Mouse (Mus musculus) MEL (cell line): Measurements from ENCODE around the gene P2rx7.

Experiments used
- CTCF ChIP-seq, 3 experiments: IDR thresholded peaks in 2 of 3; conservative IDR thresholded peaks in 1 of 3; 2 replicates each; pipeline ENCODE4 v1.5.1; 2011 to 2012; ENCODE audit warnings: low read length in 3 of 3, low read depth in 2 of 3, mild to moderate bottlenecking in 2 of 3, improper control_type of control experiment in 1 of 3, inconsistent platforms in 1 of 3, mixed read lengths in 1 of 3, moderate library complexity in 1 of 3; ENCODE audit not compliant: control insufficient read depth in 1 of 3, insufficient read depth in 1 of 3, poor library complexity in 1 of 3, severe bottlenecking in 1 of 3
- EP300 ChIP-seq, 2 experiments: IDR thresholded peaks; 2 replicates each; pipeline ENCODE4 v1.6.1; 2011; ENCODE audit warnings: improper control_type of control experiment in 2 of 2, low read length in 2 of 2, low read depth in 1 of 2, mild to moderate bottlenecking in 1 of 2
- MYB ChIP-seq: IDR thresholded peaks from 2 replicates; pipeline ENCODE4 v1.6.1; 2011; ENCODE audit warnings: mild to moderate bottlenecking, low read depth, low read length, improper control_type of control experiment
- SMC3 ChIP-seq: IDR thresholded peaks from 2 replicates; pipeline ENCODE4 v1.6.1; 2011; ENCODE audit warnings: low read depth, low read length, improper control_type of control experiment
- TBP ChIP-seq: IDR thresholded peaks from 2 replicates; pipeline ENCODE4 v1.8.0; 2011; ENCODE audit warnings: low read depth, low read length, improper control_type of control experiment
- USF1 ChIP-seq: IDR thresholded peaks from 2 replicates; pipeline ENCODE4 v1.6.1; 2014; ENCODE audit warnings: low read depth, mild to moderate bottlenecking, inconsistent platforms, low read length, improper control_type of control experiment, moderate library complexity

- TF ChIP-seq USF1 (no peak), MYB (no peak), SMC3 (no peak), TBP (no peak), CTCF (IDR thresholded peaks at IDR 0.05 in 2 of 3, conservative IDR thresholded peaks at IDR 0.05 in 1 of 3; ENCODE audit: control insufficient read depth in 1 of 3, insufficient read depth in 1 of 3, low read depth in 2 of 3, low read length in 3 of 3, poor library complexity in 1 of 3, severe bottlenecking in 1 of 3) (no peak), EP300 (IDR thresholded peaks at IDR 0.05; ENCODE audit: low read depth in 1 of 2, low read length in 2 of 2) (no peak)
Measured at GRCm38 (mm10) chr5:122725453-122725852, 81.7 kb downstream of the P2rx7 start.
